Mouse (Mus musculus): Measurements from ENCODE around the gene Wdfy3. TPM values are rescaled to one million over a fixed set of nuclear protein-coding genes. Genes with fewer than 3 reads are reported as not detected.

Gene Wdfy3
- polyA plus RNA-seq, 1 experiment from 2014 or later = 11.3 TPM

GRCm38 (mm10) chr5:102022018-102022898 lies 47.5 kb downstream of the Wdfy3 start:
- ATAC-seq (ENCODE audit: insufficient read depth, low FRiP score, low read depth) = no peak
- Histone ChIP-seq H3K4me1 (no peaks in the 10 kb centered on the region), H3K27me3 (replicated peaks) (no peaks in the 10 kb centered on the region), H3K9me3 (no peaks in the 10 kb centered on the region), H3K4me3 (replicated peaks) (no peak overlapping the region), H3K9ac (no peak overlapping the region), H3K4me2 (no peak overlapping the region), H3K27ac (no peak overlapping the region), H3K36me3 (peaks cover 19% of the 10 kb centered on the region)
- 94% methylated on average over 16 of the region's 16 CpGs for WGBS

- WGBS = 80% methylated on average over 8 of the region's 8 CpGs
- no peak overlapping the region for H3K4me2 ChIP-seq
- H3K27me3 ChIP-seq (replicated peaks) = no peaks in the 10 kb centered on the region
Observed at GRCm38 (mm10) chr5:102014235-102014634, 55.5 kb downstream of the Wdfy3 start.

GRCm38 (mm10) chr5:102013781-102014180 lies 55.9 kb downstream of the Wdfy3 start:
- H3K9me3 ChIP-seq = no peaks in the 10 kb centered on the region
- H3K9ac ChIP-seq = no peak overlapping the region
- no peak overlapping the region for H3K27ac ChIP-seq
- H3K4me1 ChIP-seq = no peaks in the 10 kb centered on the region
- H3K4me3 ChIP-seq (replicated peaks) = no peak overlapping the region
- 92% methylated on average over 7 of the region's 7 CpGs for WGBS
- ATAC-seq (ENCODE audit: insufficient read depth, low FRiP score, low read depth) = no peak
- H3K36me3 ChIP-seq = peaks cover 11% of the 10 kb centered on the region; the same call in 1 of the 2 replicates
- H3K27me3 ChIP-seq (replicated peaks) = no peaks in the 10 kb centered on the region
- H3K4me2 ChIP-seq = no peak overlapping the region

More at GRCm38 (mm10) chr5:102014235-102014634, 55.5 kb downstream of the Wdfy3 start:
- Histone ChIP-seq H3K27ac (no peak overlapping the region), H3K4me3 (replicated peaks) (no peak overlapping the region), H3K9ac (no peak overlapping the region), H3K9me3 (no peaks in the 10 kb centered on the region), H3K4me1 (no peaks in the 10 kb centered on the region), H3K36me3 (peaks cover 11% of the 10 kb centered on the region; the same call in 1 of the 2 replicates)
- no peak for ATAC-seq (ENCODE audit: insufficient read depth, low FRiP score, low read depth)

GRCm38 (mm10) chr5:102010961-102011360 lies 58.8 kb downstream of the Wdfy3 start:
- no peak for ATAC-seq (ENCODE audit: insufficient read depth, low FRiP score, low read depth)
- Histone ChIP-seq H3K27me3 (replicated peaks) (no peaks in the 10 kb centered on the region), H3K9ac (no peak overlapping the region), H3K9me3 (no peaks in the 10 kb centered on the region), H3K4me1 (no peaks in the 10 kb centered on the region), H3K4me2 (no peak overlapping the region), H3K36me3 (peaks cover 11% of the 10 kb centered on the region; the same call in 1 of the 2 replicates), H3K4me3 (replicated peaks) (no peak overlapping the region), H3K27ac (no peak overlapping the region)
- 78% methylated on average over 2 of the region's 2 CpGs for WGBS

- Histone ChIP-seq H3K36me3 (peaks cover 6% of the 10 kb centered on the region; the same call in 1 of the 2 replicates), H3K27ac (no peak overlapping the region), H3K4me3 (replicated peaks) (no peak overlapping the region), H3K27me3 (replicated peaks) (no peaks in the 10 kb centered on the region), H3K9ac (no peak overlapping the region), H3K4me2 (no peak overlapping the region), H3K4me1 (no peaks in the 10 kb centered on the region), H3K9me3 (no peaks in the 10 kb centered on the region)
- WGBS = 82% methylated on average over 6 of the region's 6 CpGs
- no peak for ATAC-seq (ENCODE audit: insufficient read depth, low FRiP score, low read depth)
Observed at GRCm38 (mm10) chr5:102009606-102010005, 60.1 kb downstream of the Wdfy3 start.

GRCm38 (mm10) chr5:102008712-102009111 lies 61.0 kb downstream of the Wdfy3 start:
- Histone ChIP-seq H3K9me3 (no peaks in the 10 kb centered on the region), H3K4me3 (replicated peaks) (no peak overlapping the region), H3K4me1 (no peaks in the 10 kb centered on the region), H3K27me3 (replicated peaks) (no peaks in the 10 kb centered on the region), H3K4me2 (no peak overlapping the region), H3K9ac (no peak overlapping the region), H3K36me3 (no peaks in the 10 kb centered on the region), H3K27ac (no peak overlapping the region)
- no peak for ATAC-seq (ENCODE audit: insufficient read depth, low FRiP score, low read depth)
- WGBS = 78% methylated on average over 7 of the region's 7 CpGs

GRCm38 (mm10) chr5:102006218-102006941 lies 63.3 kb downstream of the Wdfy3 start:
- Histone ChIP-seq H3K9ac (no peak overlapping the region), H3K27ac (no peak overlapping the region), H3K36me3 (no peaks in the 10 kb centered on the region), H3K4me2 (no peak overlapping the region), H3K9me3 (no peaks in the 10 kb centered on the region), H3K4me1 (no peaks in the 10 kb centered on the region), H3K4me3 (replicated peaks) (no peak overlapping the region), H3K27me3 (replicated peaks) (no peaks in the 10 kb centered on the region)
- 62% methylated on average over 6 of the region's 6 CpGs for WGBS
- no peak for ATAC-seq (ENCODE audit: insufficient read depth, low FRiP score, low read depth)

- no peak overlapping the region for H3K9ac ChIP-seq
- H3K27ac ChIP-seq = no peak overlapping the region
- no peaks in the 10 kb centered on the region for H3K9me3 ChIP-seq
- no peak overlapping the region for H3K4me2 ChIP-seq
- no peak for ATAC-seq (ENCODE audit: insufficient read depth, low FRiP score, low read depth)
- H3K4me3 ChIP-seq (replicated peaks) = no peak overlapping the region
- 69% methylated on average over 3 of the region's 3 CpGs for WGBS
- H3K4me1 ChIP-seq = no peaks in the 10 kb centered on the region
- no peaks in the 10 kb centered on the region for H3K27me3 ChIP-seq (replicated peaks)
- H3K36me3 ChIP-seq = no peaks in the 10 kb centered on the region
Observed at GRCm38 (mm10) chr5:102003371-102003770, 66.3 kb downstream of the Wdfy3 start.

- no peaks in the 10 kb centered on the region for H3K9me3 ChIP-seq
- H3K4me1 ChIP-seq = no peaks in the 10 kb centered on the region
- WGBS = 86% methylated on average over 8 of the region's 8 CpGs
- no peak overlapping the region for H3K4me2 ChIP-seq
- ATAC-seq (ENCODE audit: insufficient read depth, low FRiP score, low read depth) = no peak
- H3K27ac ChIP-seq = no peak overlapping the region
- H3K9ac ChIP-seq = no peak overlapping the region
- no peaks in the 10 kb centered on the region for H3K27me3 ChIP-seq (replicated peaks)
- H3K4me3 ChIP-seq (replicated peaks) = no peak overlapping the region
- H3K36me3 ChIP-seq = no peaks in the 10 kb centered on the region
Observed at GRCm38 (mm10) chr5:102001026-102001425, 68.7 kb downstream of the Wdfy3 start.

- ATAC-seq (ENCODE audit: insufficient read depth, low FRiP score, low read depth) = no peak
- Histone ChIP-seq H3K9ac (no peak overlapping the region), H3K4me3 (replicated peaks) (no peak overlapping the region), H3K27me3 (replicated peaks) (no peaks in the 10 kb centered on the region), H3K9me3 (no peaks in the 10 kb centered on the region), H3K36me3 (no peaks in the 10 kb centered on the region), H3K27ac (no peak overlapping the region), H3K4me1 (no peaks in the 10 kb centered on the region), H3K4me2 (no peak overlapping the region)
- 68% methylated on average over 6 of the region's 6 CpGs for WGBS
Observed at GRCm38 (mm10) chr5:101998971-101999370, 70.8 kb downstream of the Wdfy3 start.

- Histone ChIP-seq H3K27me3 (replicated peaks) (no peaks in the 10 kb centered on the region), H3K36me3 (no peaks in the 10 kb centered on the region), H3K4me1 (no peaks in the 10 kb centered on the region), H3K9ac (no peak overlapping the region), H3K4me2 (no peak overlapping the region), H3K4me3 (replicated peaks) (no peak overlapping the region), H3K27ac (no peak overlapping the region), H3K9me3 (no peaks in the 10 kb centered on the region)
- WGBS = 87% methylated on average over 11 of the region's 11 CpGs
- ATAC-seq (ENCODE audit: insufficient read depth, low FRiP score, low read depth) = no peak
Observed at GRCm38 (mm10) chr5:101996036-101996735, 73.5 kb downstream of the Wdfy3 start.

All from stomach, embryonic 15.5 days (tissue).